Mouse (Mus musculus) liver, embryonic 13.5 days (tissue): Measurements from ENCODE around the gene Myof. TPM values are rescaled to one million over a fixed set of nuclear protein-coding genes. Genes with fewer than 3 reads are reported as not detected.

Source experiments
- ATAC-seq: fragments of 200-750 bp; cut with Nextera tagmentation; 2 replicates; pipeline ENCODE4 v1.8.0; 2017; ENCODE audit warnings: low read depth, mild to moderate bottlenecking, moderate number of reproducible peaks, moderate library complexity
- DNase-seq: peaks from one replicate; pipeline ENCODE4 v3.0.0; 2022
- H3K27ac ChIP-seq: fragments of 300-500 bp; sonication (generic); 2 replicates; pipeline ENCODE4 v1.5.1; 2015; ENCODE audit warnings: moderate library complexity, mild to moderate bottlenecking, inconsistent platforms
- H3K27me3 ChIP-seq: fragments of 300-500 bp; sonication (generic); 2 replicates; pipeline ENCODE4 v1.6.1; 2015; ENCODE audit warnings: mild to moderate bottlenecking, inconsistent platforms
- H3K36me3 ChIP-seq: fragments of 300-500 bp; sonication (generic); 2 replicates; pipeline ENCODE4 v1.6.1; 2015; ENCODE audit warnings: mild to moderate bottlenecking, inconsistent platforms
- H3K4me1 ChIP-seq: fragments of 300-500 bp; sonication (generic); replicated peaks from 2 replicates; pipeline ENCODE4 v1.6.1; 2015; ENCODE audit warnings: inconsistent platforms
- H3K4me2 ChIP-seq: fragments of 300-500 bp; sonication (generic); 2 replicates; pipeline ENCODE4 v1.6.1; 2015; ENCODE audit warnings: inconsistent platforms, mild to moderate bottlenecking, moderate library complexity
- H3K4me3 ChIP-seq: fragments of 300-500 bp; sonication (generic); replicated peaks from 2 replicates; pipeline ENCODE4 v1.5.1; 2015; ENCODE audit warnings: mild to moderate bottlenecking, inconsistent platforms
- H3K9ac ChIP-seq: fragments of 300-500 bp; sonication (generic); 2 replicates; pipeline ENCODE4 v1.6.1; 2015; ENCODE audit warnings: mild to moderate bottlenecking, inconsistent platforms
- H3K9me3 ChIP-seq: fragments of 300-500 bp; sonication (generic); replicated peaks from 2 replicates; pipeline ENCODE4 v1.6.1; 2016; ENCODE audit warnings: inconsistent platforms
- WGBS: fragments of 180-500 bp; shearing (Covaris S2); methylation state at CpG from one replicate; pipeline ENCODE4 v1.1.7; 2015; ENCODE audit not compliant: insufficient replicate concordance; 5-methylcytosine and 5-hydroxymethylcytosine counted together
- polyA plus RNA-seq: library from polyadenylated mRNA; unstranded; fragments of >200 nt; fragmentation: Nextera tagmentation; extraction: Ambion mirVana; gene quantifications from 2 replicates; pipeline ENCODE4 v1.2.1, GENCODE M21; 2015

The Myof gene
- polyA plus RNA-seq, 1 experiment from 2014 or later = 1.0 TPM

DNA sequence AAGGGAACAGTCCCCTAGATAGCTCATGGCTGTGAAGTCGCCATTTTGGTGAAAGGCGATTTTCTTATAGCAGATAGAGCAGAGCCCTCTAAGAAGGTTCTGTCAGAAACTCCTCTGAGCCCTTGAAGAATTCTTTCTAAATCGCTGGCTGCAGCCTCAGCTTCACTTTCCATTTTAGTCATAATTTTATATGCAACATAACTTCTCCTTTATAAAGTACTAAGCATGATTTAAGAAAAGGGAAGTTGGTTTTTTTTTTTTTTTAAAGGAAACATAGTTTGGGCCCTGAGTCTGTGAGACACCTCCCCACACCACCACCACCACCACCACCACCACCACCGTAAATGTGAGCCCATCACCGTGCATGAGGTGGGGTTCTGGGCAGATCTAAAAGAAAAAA is 80.0 kb downstream of the Myof start:
- 48% methylated on average over 5 of the region's 5 CpGs for WGBS
- Histone ChIP-seq H3K27ac (no peak overlapping the region), H3K9me3 (no peaks in the 10 kb centered on the region)

DNA sequence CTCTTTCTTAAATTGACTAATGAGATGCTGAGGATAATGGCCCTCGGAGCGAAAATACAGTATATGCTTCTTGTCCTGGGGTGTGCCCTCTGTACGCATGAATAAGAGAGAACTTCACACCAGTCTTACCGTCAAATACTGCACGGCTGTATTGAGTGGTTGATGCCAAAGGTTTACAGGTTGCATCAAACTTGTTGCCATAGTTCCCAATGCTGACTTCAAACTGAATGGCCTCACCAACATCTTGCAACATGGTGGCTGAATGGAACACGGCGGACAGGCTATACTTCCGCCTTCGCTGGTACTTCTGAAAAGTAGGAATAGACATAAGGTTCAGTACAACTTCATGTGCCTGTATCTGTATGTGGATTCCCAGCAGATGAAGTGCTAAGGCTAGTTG is 82.6 kb downstream of the Myof start:
- no peak overlapping the region for H3K9ac ChIP-seq
- H3K4me2 ChIP-seq = no peak overlapping the region
- no peaks in the 10 kb centered on the region for H3K27me3 ChIP-seq
- WGBS = 80% methylated on average over 9 of the region's 9 CpGs
- no peak overlapping the region for H3K4me3 ChIP-seq
- H3K27ac ChIP-seq = no peak overlapping the region
- ATAC-seq = no peak
- no peaks in the 10 kb centered on the region for H3K9me3 ChIP-seq
- H3K36me3 ChIP-seq = no peaks in the 10 kb centered on the region
- H3K4me1 ChIP-seq = no peaks in the 10 kb centered on the region
- DNase-seq = no peak

More for the DNA sequence above, 80.0 kb downstream of the Myof start:
- H3K4me2 ChIP-seq = no peak overlapping the region
- H3K4me1 ChIP-seq = no peaks in the 10 kb centered on the region
- H3K36me3 ChIP-seq = no peaks in the 10 kb centered on the region
- H3K4me3 ChIP-seq = no peak overlapping the region
- ATAC-seq (no peak), DNase-seq (no peak)
- no peak overlapping the region for H3K9ac ChIP-seq
- no peaks in the 10 kb centered on the region for H3K27me3 ChIP-seq

DNA sequence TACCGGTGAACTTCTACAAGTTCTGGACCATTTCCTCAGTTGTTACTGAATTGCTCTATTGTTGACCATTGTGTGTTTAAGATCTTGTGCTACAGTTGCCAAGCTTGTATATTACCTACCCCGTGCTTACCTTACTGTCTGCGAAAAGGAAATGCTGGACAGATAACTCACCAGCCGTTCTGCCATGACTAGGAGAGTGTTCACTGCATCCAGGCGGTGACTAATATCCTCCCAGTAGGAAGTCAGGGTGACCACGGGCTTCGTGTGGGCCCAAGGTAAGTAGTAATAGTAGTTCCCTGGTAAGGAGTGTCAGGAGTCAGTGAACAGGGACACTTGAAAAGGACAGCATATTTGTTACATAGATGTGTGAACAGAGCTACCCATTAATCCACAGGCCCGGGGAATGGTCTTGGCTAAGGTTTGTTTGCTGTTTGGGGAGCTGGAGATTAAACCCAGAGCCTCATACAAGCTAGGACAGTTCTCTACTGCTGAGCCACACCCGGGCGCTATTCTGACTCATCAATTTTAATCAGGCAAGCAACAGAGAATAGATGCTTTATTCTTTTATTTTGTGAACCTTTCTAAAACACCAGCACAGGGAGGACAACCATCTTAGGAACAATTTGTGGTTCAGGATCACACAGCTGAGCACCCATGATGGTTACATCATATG is 83.7 kb downstream of the Myof start:
- H3K4me2 ChIP-seq = no peak overlapping the region
- no peak overlapping the region for H3K4me3 ChIP-seq
- DNase-seq (no peak), ATAC-seq (no peak)
- no peaks in the 10 kb centered on the region for H3K4me1 ChIP-seq
- no peak overlapping the region for H3K27ac ChIP-seq
- no peaks in the 10 kb centered on the region for H3K27me3 ChIP-seq
- H3K36me3 ChIP-seq = no peaks in the 10 kb centered on the region
- H3K9me3 ChIP-seq = no peaks in the 10 kb centered on the region
- H3K9ac ChIP-seq = no peak overlapping the region
- WGBS = 47% methylated on average over 10 of the region's 10 CpGs

DNA sequence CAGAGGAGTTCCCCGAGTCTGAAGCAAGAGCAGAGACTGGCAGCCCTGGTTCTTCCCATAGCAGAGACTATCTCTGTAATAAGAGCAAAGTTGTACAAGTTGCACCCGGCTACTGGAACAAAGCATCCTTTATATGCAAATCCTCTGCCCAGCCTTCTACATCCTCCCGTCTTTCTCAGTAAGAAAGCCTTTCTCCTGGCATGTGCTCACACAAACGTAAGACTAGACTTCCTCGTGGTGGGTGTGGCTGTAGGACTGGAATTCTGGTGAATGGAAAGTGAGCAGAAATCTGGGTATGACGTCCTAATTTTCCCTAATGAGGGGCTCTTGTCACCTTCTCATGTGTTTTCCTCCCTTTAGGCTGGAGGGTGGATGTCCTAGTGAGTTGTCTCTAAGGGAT is 84.3 kb downstream of the Myof start:
- Histone ChIP-seq H3K36me3 (no peaks in the 10 kb centered on the region), H3K4me1 (no peaks in the 10 kb centered on the region), H3K4me2 (no peak overlapping the region), H3K9me3 (no peaks in the 10 kb centered on the region), H3K27me3 (no peaks in the 10 kb centered on the region), H3K4me3 (no peak overlapping the region), H3K9ac (no peak overlapping the region), H3K27ac (no peak overlapping the region)
- 60% methylated on average over 6 of the region's 6 CpGs for WGBS
- DNase-seq = no peak
- ATAC-seq = no peak

DNA sequence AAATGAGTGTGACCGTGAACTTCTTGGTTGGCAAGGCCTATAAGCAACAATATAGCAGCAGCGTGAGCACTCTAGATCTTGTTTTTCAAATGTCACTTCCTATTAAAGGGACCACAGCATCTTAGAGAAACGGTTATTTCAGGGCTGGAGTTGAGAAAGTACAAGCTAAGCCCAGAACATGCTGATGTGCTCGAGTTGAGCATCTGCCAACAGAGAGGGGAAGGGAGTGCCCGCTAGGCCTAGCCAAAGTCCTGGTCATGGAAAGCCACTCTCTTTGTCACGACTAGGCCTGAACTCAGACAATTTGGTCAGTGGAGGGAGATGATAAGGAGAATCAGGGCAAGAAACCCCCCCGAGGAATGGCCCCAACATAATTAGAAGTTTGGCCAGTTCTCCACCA is 86.1 kb downstream of the Myof start:
- no peaks in the 10 kb centered on the region for H3K36me3 ChIP-seq
- no peak overlapping the region for H3K9ac ChIP-seq
- H3K4me3 ChIP-seq = no peak overlapping the region
- no peaks in the 10 kb centered on the region for H3K9me3 ChIP-seq
- no peaks in the 10 kb centered on the region for H3K4me1 ChIP-seq
- WGBS = 59% methylated on average over 7 of the region's 7 CpGs
- DNase-seq = no peak
- no peak for ATAC-seq
- no peak overlapping the region for H3K27ac ChIP-seq
- no peaks in the 10 kb centered on the region for H3K27me3 ChIP-seq
- no peak overlapping the region for H3K4me2 ChIP-seq

DNA sequence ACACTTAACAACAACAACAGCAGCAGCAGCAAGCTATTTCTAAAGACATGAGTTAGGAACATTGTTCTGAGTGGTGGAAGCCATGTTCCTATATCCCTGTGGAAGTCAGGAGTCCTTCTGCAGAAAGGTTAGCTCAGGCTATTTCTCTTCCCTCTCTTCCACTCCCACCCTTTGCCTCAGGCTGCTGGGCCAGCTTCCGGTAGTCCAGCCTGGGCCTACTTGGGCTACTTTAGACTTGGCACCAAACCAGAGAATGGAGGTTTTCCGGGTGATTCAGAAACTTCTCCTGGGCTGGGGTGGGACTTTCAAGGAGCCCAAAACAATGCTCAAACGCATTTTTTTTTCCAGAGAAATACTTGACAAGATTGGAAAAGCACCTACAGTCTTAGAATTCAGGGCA is 87.4 kb downstream of the Myof start:
- H3K4me2 ChIP-seq = no peak overlapping the region
- H3K27me3 ChIP-seq = no peaks in the 10 kb centered on the region
- H3K9me3 ChIP-seq = no peaks in the 10 kb centered on the region
- DNase-seq = no peak
- ATAC-seq = no peak
- no peak overlapping the region for H3K4me3 ChIP-seq
- no peaks in the 10 kb centered on the region for H3K36me3 ChIP-seq
- no peaks in the 10 kb centered on the region for H3K4me1 ChIP-seq
- no peak overlapping the region for H3K9ac ChIP-seq
- WGBS = 66% methylated on average over 3 of the region's 3 CpGs
- no peak overlapping the region for H3K27ac ChIP-seq

DNA sequence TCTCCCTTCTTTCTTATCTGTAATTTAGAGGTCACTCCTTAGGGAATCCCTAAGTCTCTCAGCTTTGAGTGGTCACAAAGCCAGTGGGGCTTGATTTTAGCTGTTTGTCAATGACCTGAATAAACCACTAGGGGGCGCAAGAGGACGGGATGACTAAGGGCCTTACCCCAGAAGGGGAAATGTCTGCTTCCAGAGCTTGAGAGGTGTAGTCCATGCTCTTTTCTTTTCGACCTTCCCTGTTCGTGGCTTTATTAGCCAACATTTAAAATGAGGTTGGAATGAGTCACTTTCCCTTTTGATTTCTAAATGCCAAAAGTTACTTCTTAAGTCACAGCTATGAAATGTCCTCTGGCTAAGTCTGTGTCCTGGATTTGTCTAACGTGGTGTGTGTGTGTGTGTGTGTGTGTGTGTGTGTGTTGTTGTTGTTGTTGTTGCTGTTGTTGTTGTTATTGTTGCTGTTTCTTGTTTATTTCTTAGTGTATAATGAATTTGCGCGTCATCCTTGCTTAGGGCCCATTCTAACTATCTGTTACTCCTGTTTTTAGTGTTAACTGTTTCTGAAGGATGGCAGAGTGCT is 87.9 kb downstream of the Myof start:
- DNase-seq (peak; percentile 15), ATAC-seq (no peak)
- no peak overlapping the region for H3K4me3 ChIP-seq
- H3K9me3 ChIP-seq = no peaks in the 10 kb centered on the region
- H3K4me2 ChIP-seq = no peak overlapping the region
- no peak overlapping the region for H3K27ac ChIP-seq
- H3K27me3 ChIP-seq = no peaks in the 10 kb centered on the region
- no peaks in the 10 kb centered on the region for H3K4me1 ChIP-seq
- H3K36me3 ChIP-seq = no peaks in the 10 kb centered on the region
- WGBS = 34% methylated on average over 7 of the region's 7 CpGs
- H3K9ac ChIP-seq = no peak overlapping the region

DNA sequence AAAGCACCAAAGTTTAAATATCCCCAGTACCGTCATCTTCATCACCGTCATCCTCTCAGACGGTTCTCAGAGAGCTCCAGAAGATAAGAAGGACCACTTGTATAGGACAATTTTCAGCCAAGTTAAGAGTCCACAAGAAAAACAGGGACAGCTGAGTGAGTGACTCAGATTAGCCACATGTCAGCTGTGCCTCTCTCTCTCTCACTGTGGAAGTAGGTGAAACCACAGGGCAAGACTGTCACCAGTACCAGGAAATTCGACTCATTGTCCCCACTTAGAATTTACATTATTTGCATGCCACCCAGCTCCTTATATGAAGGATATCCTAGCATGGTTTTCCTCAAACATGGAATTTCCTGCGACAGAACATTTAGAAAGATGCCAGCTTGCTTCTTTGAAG is 88.6 kb downstream of the Myof start:
- no peaks in the 10 kb centered on the region for H3K9me3 ChIP-seq
- H3K27me3 ChIP-seq = no peaks in the 10 kb centered on the region
- no peak overlapping the region for H3K4me3 ChIP-seq
- WGBS = 60% methylated on average over 5 of the region's 5 CpGs
- no peak overlapping the region for H3K4me2 ChIP-seq
- H3K4me1 ChIP-seq = no peaks in the 10 kb centered on the region
- H3K9ac ChIP-seq = no peak overlapping the region
- DNase-seq (no peak), ATAC-seq (no peak)
- H3K36me3 ChIP-seq = no peaks in the 10 kb centered on the region
- no peak overlapping the region for H3K27ac ChIP-seq

DNA sequence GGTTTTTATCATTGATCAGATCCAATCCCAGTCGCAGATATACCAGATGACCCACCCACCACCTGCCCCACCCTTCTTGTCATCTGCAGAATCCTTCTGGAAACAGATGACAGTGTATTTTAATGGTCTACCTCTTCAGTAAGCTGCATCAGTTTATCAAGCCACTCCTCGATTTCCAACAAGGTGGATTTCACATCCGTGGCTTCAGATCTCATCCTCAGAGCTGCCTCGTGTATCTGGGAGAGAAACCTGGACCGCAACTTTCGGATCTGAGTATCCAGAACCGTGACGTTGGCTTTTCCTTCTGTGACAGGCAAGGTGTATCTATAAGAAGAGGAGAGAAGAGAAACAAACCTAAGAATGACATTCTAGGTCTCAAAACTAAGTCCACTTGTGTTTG is 89.1 kb downstream of the Myof start:
- no peaks in the 10 kb centered on the region for H3K4me1 ChIP-seq

DNA sequence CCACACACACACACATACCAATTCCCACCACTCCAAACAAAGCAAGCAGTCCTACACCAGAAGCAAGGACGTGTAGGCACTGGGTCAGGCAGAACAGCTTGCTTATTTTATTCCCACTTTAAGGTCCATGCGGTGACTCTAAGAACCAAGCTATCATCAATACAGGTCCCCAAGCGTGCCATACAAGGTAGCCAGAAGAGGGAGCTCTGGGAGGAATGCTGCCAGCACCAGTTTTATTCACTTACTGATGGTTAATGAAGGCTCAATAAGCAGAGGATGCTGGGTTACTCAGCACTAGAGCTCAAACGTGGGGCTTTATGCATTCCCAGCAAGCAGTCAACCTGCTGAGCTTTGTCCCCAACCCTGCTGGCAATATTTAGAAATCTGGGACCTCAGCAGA is 96.7 kb downstream of the Myof start:
- Histone ChIP-seq H3K9ac (no peak overlapping the region), H3K27ac (no peak overlapping the region), H3K36me3 (no peaks in the 10 kb centered on the region), H3K27me3 (no peaks in the 10 kb centered on the region), H3K4me1 (no peaks in the 10 kb centered on the region), H3K4me2 (no peak overlapping the region), H3K9me3 (no peaks in the 10 kb centered on the region), H3K4me3 (no peak overlapping the region)
- WGBS = 28% methylated on average over 4 of the region's 4 CpGs
- ATAC-seq = no peak
- DNase-seq = no peak

More for the DNA sequence above, 89.1 kb downstream of the Myof start:
- Histone ChIP-seq H3K27ac (no peak overlapping the region), H3K27me3 (no peaks in the 10 kb centered on the region), H3K36me3 (no peaks in the 10 kb centered on the region), H3K9me3 (no peaks in the 10 kb centered on the region), H3K4me3 (no peak overlapping the region), H3K4me2 (no peak overlapping the region), H3K9ac (no peak overlapping the region)
- WGBS = 60% methylated on average over 8 of the region's 8 CpGs
- no peak for ATAC-seq
- no peak for DNase-seq

DNA sequence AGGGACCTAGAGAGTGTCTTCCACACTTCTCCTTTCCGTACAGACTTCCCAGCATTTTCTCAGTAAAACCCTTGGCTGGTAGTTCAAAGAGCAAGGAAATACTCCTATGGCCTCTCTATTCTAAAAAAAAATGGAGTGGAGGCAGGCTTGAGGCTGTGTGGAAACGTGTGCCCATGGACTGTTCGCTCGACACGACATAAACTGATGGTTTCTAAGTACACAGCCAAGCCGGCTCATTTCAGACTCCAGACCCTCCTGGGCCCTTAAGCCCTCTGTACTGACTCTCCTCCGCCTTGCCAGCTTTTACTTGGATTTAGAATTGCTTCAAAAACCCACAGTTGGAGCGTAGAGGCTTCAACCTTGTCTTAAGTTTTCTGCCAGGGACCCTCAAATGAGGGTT is 97.3 kb downstream of the Myof start:
- no peaks in the 10 kb centered on the region for H3K27me3 ChIP-seq
- H3K27ac ChIP-seq = no peak overlapping the region
- H3K9ac ChIP-seq = no peak overlapping the region
- H3K4me2 ChIP-seq = no peak overlapping the region
- DNase-seq = no peak
- H3K4me1 ChIP-seq = no peaks in the 10 kb centered on the region
- no peak for ATAC-seq
- H3K4me3 ChIP-seq = no peak overlapping the region
- no peaks in the 10 kb centered on the region for H3K36me3 ChIP-seq
- H3K9me3 ChIP-seq = no peaks in the 10 kb centered on the region
- WGBS = 62% methylated on average over 8 of the region's 8 CpGs

DNA sequence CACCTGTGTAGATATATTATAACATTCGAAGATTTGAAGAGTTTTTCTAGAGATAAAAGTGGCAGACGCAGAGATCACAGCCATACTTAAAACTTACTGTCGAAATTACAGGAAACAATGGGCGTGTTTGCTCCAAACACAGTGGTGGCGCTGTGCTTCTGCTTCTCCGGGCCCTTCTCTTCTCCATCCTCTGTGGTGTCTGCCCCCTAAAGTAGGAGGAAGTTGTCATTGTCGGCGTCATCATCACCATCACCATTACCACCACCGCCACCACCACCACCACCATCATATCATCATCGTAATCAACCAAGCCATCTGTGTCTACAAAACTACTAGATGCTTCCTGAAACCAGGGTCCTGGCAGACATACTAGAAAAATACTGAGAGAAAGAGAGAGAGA is 104.2 kb downstream of the Myof start:
- Histone ChIP-seq H3K27ac (no peak overlapping the region), H3K4me3 (no peak overlapping the region), H3K36me3 (no peaks in the 10 kb centered on the region), H3K27me3 (no peaks in the 10 kb centered on the region), H3K9me3 (no peaks in the 10 kb centered on the region), H3K4me1 (no peaks in the 10 kb centered on the region), H3K4me2 (no peak overlapping the region), H3K9ac (no peak overlapping the region)
- no peak for DNase-seq
- ATAC-seq = no peak
- 49% methylated on average over 10 of the region's 10 CpGs for WGBS
